Mouse (Mus musculus) midbrain, postnatal 0 days (tissue): ENCODE data around the gene Gm10750. TPM values are rescaled to one million over a fixed set of nuclear protein-coding genes. Genes with fewer than 3 reads are reported as not detected.
"Not testable (repeated sequence)": the region's sequence is repeated elsewhere in the genome, so short reads cannot be mapped to it uniquely, and the experiment has no call there.

ENCODE experiments used
- ATAC-seq: fragments of 200-750 bp; cut with Nextera tagmentation; 2 replicates; pipeline ENCODE4 v1.8.0; 2017; ENCODE audit warnings: moderate number of reproducible peaks, mild to moderate bottlenecking, moderate TSS enrichment, moderate library complexity; ENCODE audit not compliant: low FRiP score
- DNase-seq: peaks from one replicate; pipeline ENCODE4 v3.0.0-alpha.2; 2015; ENCODE audit warnings: low spot score
- H3K27ac ChIP-seq: fragments of 300-500 bp; sonication (generic); 2 replicates; pipeline ENCODE4 v1.5.1; 2014; ENCODE audit warnings: low read depth, mild to moderate bottlenecking, low read length, mixed read lengths
- H3K27me3 ChIP-seq: fragments of 300-500 bp; sonication (generic); 2 replicates; pipeline ENCODE4 v1.6.1; 2014; ENCODE audit warnings: low read length, control low read depth, mixed read lengths; ENCODE audit not compliant: insufficient read depth
- H3K36me3 ChIP-seq: fragments of 300-500 bp; sonication (generic); 2 replicates; pipeline ENCODE4 v1.6.1; 2014; ENCODE audit warnings: low read length, control low read depth, mixed read lengths; ENCODE audit not compliant: insufficient read depth
- H3K4me1 ChIP-seq: fragments of 300-500 bp; sonication (generic); 2 replicates; pipeline ENCODE4 v1.6.1; 2014; ENCODE audit warnings: mild to moderate bottlenecking, control low read depth, antibody characterized with exemption, low read length, mixed read lengths; ENCODE audit not compliant: insufficient read depth
- H3K4me2 ChIP-seq: fragments of 300-500 bp; sonication (generic); 2 replicates; pipeline ENCODE4 v1.6.1; 2014; ENCODE audit warnings: low read depth, mild to moderate bottlenecking, low read length, mixed read lengths; ENCODE audit not compliant: poor library complexity, severe bottlenecking
- H3K4me3 ChIP-seq: fragments of 300-500 bp; sonication (generic); 2 replicates; pipeline ENCODE4 v1.5.1; 2014; ENCODE audit warnings: low read depth, mild to moderate bottlenecking, low read length, moderate library complexity
- H3K9ac ChIP-seq: fragments of 300-500 bp; sonication (generic); replicated peaks from 2 replicates; pipeline ENCODE4 v1.6.1; 2014; ENCODE audit warnings: mild to moderate bottlenecking, low read length, moderate library complexity, mixed read lengths; ENCODE audit not compliant: poor library complexity, severe bottlenecking
- H3K9me3 ChIP-seq: fragments of 300-500 bp; sonication (generic); 2 replicates; pipeline ENCODE4 v1.6.1; 2016; ENCODE audit warnings: low read length, control low read depth
- CTCF ChIP-seq: IDR thresholded peaks from 2 replicates; pipeline ENCODE4 v1.5.1; 2016; ENCODE audit warnings: antibody characterized with exemption, mild to moderate bottlenecking
- WGBS: fragments of 180-500 bp; shearing (Covaris S2); extraction: QIAGEN DNeasy Blood & Tissue Kit; methylation state at CpG from one replicate; pipeline ENCODE4 v1.1.7; 2014; 5-methylcytosine and 5-hydroxymethylcytosine counted together
- polyA plus RNA-seq: library from polyadenylated mRNA; unstranded; fragments of >200 nt; fragmentation: Nextera tagmentation; extraction: Ambion mirVana; gene quantifications from 2 replicates; pipeline ENCODE4 v1.2.1, GENCODE M21; 2015
- total RNA-seq: library from RNA; depleted of rRNA; stranded (reverse); fragments of >200 nt; gene quantifications from 2 replicates; pipeline ENCODE4 v1.2.3, GENCODE M21; 2014; rRNA removed

Gene Gm10750
- not detected in 2 replicates for total RNA-seq
- polyA plus RNA-seq, result not detected in 2 replicates

GRCm38 (mm10) chr2:149017137-149017536 is at the start of gene Gm10750:
Gene Gm10750, minus strand, starts transcription at chr2:149017237.
- not testable (repeated sequence) for DNase-seq, H3K36me3 ChIP-seq, H3K27ac ChIP-seq, H3K27me3 ChIP-seq, H3K4me2 ChIP-seq, H3K4me3 ChIP-seq, H3K4me1 ChIP-seq, ATAC-seq, H3K9ac ChIP-seq, H3K9me3 ChIP-seq
- 80% methylated on average over 5 of the region's 5 CpGs for WGBS

DNA sequence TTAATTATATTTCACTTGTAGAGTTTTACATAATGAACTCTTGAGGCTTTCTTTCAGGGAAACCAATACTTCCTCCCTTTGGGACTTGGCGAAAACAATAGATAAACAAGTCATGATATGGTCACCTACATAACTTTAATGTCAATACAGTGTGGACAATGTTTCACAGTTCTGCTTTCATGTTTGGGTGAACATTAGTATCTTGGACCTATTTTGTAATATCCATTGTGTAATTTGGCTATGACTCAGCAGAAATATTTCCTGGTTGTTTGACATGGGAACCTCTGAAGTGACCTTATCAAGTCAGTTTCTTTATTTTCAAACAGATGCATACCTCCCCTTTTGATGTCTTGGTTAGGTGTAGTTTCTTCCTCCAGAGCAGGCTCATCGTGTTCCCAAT is 12.2 kb downstream of the Gm10750 start:
- ATAC-seq (no peak), DNase-seq (no peak)
- no peak overlapping the region for H3K27ac ChIP-seq
- 73% methylated on average over 2 of the region's 2 CpGs for WGBS
- H3K4me1 ChIP-seq, result no peaks in the 10 kb centered on the region
- H3K4me2 ChIP-seq, result no peak overlapping the region
- no peaks in the 10 kb centered on the region for H3K9me3 ChIP-seq
- no peak overlapping the region for H3K4me3 ChIP-seq
- no peaks in the 10 kb centered on the region for H3K36me3 ChIP-seq
- TF ChIP-seq CTCF, result no peak
- no peak overlapping the region for H3K9ac ChIP-seq
- no peaks in the 10 kb centered on the region for H3K27me3 ChIP-seq

DNA sequence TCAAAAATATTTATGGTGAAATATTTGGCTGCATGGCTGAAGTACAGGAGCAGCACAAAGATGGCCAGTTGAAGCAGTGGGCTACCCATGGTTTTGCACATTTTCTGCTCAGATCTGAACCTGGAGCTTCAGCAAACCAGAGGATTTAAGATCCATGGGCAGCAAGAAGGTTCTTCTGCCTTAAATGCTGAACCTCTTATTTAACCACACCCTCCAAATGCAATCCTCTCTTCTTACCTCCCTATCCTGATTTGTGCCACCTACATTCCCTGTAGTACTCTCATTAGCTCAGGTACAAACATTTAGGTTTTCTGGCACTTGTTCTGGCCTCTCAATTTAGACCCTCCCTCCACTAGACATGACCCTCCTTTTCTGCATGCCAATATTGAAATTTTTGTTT is 13.9 kb downstream of the Gm10750 start, which contains the start of gene Gm1330:
Gene Gm1330, minus strand, starts transcription at position 101 of the 400 bp plus-strand sequence.
- no peak for TF ChIP-seq CTCF
- no peak for DNase-seq
- no peak within 1 kb of the TSS for H3K27ac ChIP-seq

DNA sequence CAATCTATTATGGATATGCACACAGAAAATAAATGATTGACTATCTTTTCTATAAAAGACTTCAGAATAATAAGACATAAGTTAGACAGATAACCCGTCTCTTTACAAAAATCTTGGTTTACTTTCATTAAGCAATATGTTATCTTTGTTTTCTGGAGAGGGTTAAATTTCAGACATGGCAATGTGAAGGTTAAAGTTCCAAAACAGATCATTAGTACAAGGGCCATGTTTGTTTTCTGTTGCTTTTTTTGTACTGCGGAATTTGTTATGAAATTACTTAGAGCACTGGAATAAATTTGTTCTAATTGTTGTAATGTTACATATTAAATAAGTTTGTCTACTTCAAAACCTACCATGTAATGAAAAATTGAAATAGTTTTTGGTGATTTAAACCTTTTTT is 21.9 kb downstream of the Gm10750 start:
- WGBS, result 95% methylated on average over 2 of the region's 2 CpGs
- Histone ChIP-seq H3K4me3 (no peak overlapping the region), H3K27me3 (no peaks in the 10 kb centered on the region), H3K9ac (no peak overlapping the region), H3K9me3 (peaks cover 3% of the 10 kb centered on the region; the same call in 1 of the 2 replicates), H3K27ac (no peak overlapping the region), H3K4me2 (no peak overlapping the region), H3K36me3 (no peaks in the 10 kb centered on the region), H3K4me1 (no peaks in the 10 kb centered on the region)
- no peak for TF ChIP-seq CTCF
- DNase-seq (no peak), ATAC-seq (no peak)

More for the DNA sequence above, 13.9 kb downstream of the Gm10750 start, which contains the start of gene Gm1330:
- H3K9me3 ChIP-seq, result no peaks in the 10 kb centered on the region
- no peak within 1 kb of the TSS for H3K4me2 ChIP-seq
- H3K4me3 ChIP-seq, result no peak within 1 kb of the TSS
- no peak for ATAC-seq
- no peaks in the 10 kb centered on the region for H3K4me1 ChIP-seq
- H3K9ac ChIP-seq, result no peak within 1 kb of the TSS
- no peaks in the 10 kb centered on the region for H3K27me3 ChIP-seq
- H3K36me3 ChIP-seq, result no peaks in the 10 kb centered on the region

Other genes starting within 250 kb of the Gm10750 start
- gene Cst11, start 245.7 kb downstream of the Gm10750 start, total RNA-seq, result not detected in 2 replicates
- gene Cst11, start 245.7 kb downstream of the Gm10750 start, polyA plus RNA-seq, result not detected in 2 replicates
- gene 8030411F24Rik, start 235.2 kb downstream of the Gm10750 start, total RNA-seq, result not detected in 2 replicates
- not detected in 2 replicates for gene 8030411F24Rik, start 235.2 kb downstream of the Gm10750 start, polyA plus RNA-seq
- not detected in 2 replicates for gene Cst12, start 227.9 kb downstream of the Gm10750 start, total RNA-seq
- gene Cst12, start 227.9 kb downstream of the Gm10750 start, polyA plus RNA-seq, result not detected in 2 replicates
- not detected in 2 replicates for gene Cst8, start 218.5 kb downstream of the Gm10750 start, total RNA-seq
- not detected in 2 replicates for gene Cst8, start 218.5 kb downstream of the Gm10750 start, polyA plus RNA-seq
- gene Cst13, start 197.2 kb downstream of the Gm10750 start, total RNA-seq, result not detected in 2 replicates
- not detected in 2 replicates for gene Cst13, start 197.2 kb downstream of the Gm10750 start, polyA plus RNA-seq
- gene Cst9, start 182.1 kb downstream of the Gm10750 start, total RNA-seq, result not detected in 2 replicates
- gene Cst9, start 182.1 kb downstream of the Gm10750 start, polyA plus RNA-seq, result not detected in 2 replicates
- not detected in 2 replicates for gene 9230104L09Rik, start 152.2 kb downstream of the Gm10750 start, total RNA-seq
- not detected in 2 replicates for gene 9230104L09Rik, start 152.2 kb downstream of the Gm10750 start, polyA plus RNA-seq
- 457 and 677 TPM in 2 replicates for gene Cst3, start 141.5 kb downstream of the Gm10750 start, total RNA-seq
- gene Cst3, start 141.5 kb downstream of the Gm10750 start, polyA plus RNA-seq, result 1,077 and 1,177 TPM in 2 replicates
- not detected in 2 replicates for gene Gm1330, start 14.0 kb downstream of the Gm10750 start, total RNA-seq
- gene Gm1330, start 14.0 kb downstream of the Gm10750 start, polyA plus RNA-seq, result not detected in 2 replicates